Mouse (Mus musculus): ENCODE measurements around the gene St6gal2.

GRCm38 (mm10) chr17:55561774-55562173 lies 116.6 kb downstream of the St6gal2 start:
- TF ChIP-seq CTCF (IDR thresholded peaks at IDR 0.05; ENCODE audit: control insufficient read depth, insufficient read depth, insufficient read length), result no peak
- TF ChIP-seq MAX (IDR thresholded peaks at IDR 0.05), result no peak

All from C2C12 (cell line).